Mouse (Mus musculus) natural killer cell, adult 2 months (primary cell): ENCODE results near the gene Wipf1.
"Not testable (repeated sequence)": the region's sequence is repeated elsewhere in the genome, so short reads cannot be mapped to it uniquely, and the experiment has no call there.

ENCODE experiments used
- DNase-seq, 2 experiments: peaks; one replicate each; pipeline ENCODE4 v3.0.0; 2022; ENCODE audit warnings: low spot score in 2 of 2

Wipf1 gene

DNA sequence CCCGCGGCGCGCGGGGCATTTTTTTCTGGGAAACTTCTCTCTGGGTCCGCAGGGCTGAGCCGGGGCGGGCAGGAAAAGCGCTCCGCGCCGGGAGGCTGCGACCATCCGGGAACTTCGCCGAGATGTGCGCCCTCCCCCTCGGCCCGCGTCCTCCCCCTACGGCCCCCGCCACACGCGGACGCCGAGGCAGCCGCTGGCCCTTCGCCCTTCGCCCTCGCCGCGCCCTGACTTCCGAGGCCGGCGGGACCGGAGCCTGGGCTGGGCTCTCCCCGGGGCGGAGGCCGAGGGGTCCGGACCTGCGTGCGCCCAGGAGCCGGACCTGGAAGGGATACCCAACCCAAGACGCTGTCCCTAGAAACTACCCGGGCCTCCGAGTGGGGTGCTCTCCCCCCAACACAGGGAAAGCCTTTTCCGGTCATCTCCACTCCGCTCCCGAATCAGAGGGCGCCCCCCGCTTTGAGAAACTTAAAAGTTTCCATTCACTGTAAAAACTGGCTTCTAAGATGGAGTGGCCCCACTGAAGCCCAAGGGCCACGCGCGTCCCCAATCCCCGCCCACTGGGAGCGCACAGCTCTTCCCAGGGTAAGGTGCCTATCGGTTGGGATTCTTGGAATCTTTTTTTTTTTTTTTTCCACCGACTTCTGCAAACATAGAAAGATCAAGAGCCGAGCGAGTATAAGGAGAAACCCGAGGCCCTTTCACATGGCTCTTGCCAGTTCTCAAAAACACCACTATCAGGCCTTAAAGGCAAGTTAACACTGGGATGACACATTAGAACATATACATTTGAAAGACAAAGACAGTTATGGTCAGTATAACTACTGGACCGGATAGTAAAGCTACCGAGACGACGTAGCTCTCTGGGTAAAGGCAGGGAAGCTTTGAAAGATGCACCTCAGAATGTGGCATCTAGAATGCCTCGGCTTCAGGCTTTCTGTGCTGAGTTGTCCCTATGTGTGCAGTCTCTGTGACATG, at the start of gene Wipf1:
Gene Wipf1 (minus strand): TSS at position 379 of the 975 bp plus-strand sequence.
- DNase-seq = peak in 1 of 2 experiments; percentile 7

DNA sequence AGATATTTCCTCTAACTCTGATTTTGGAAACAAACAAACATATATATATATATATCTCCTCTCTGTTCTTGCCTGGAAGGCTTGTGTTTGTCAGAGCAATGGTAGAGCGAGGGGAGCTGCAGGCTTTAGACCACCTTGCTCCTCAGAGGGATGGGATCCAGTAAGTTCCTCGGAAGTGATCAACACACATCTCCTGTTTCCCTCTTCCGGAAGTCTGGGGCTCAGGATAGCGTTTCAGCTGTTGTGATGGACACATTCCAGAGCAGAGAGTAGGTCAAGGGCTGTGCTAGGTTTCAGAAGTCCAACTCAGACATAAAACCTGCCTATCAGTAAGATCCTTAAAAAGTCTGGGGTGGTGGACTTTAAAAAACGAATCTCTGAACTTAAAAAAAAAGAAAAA, 49.6 kb upstream of the Wipf1 start:
- no peak for DNase-seq

DNA sequence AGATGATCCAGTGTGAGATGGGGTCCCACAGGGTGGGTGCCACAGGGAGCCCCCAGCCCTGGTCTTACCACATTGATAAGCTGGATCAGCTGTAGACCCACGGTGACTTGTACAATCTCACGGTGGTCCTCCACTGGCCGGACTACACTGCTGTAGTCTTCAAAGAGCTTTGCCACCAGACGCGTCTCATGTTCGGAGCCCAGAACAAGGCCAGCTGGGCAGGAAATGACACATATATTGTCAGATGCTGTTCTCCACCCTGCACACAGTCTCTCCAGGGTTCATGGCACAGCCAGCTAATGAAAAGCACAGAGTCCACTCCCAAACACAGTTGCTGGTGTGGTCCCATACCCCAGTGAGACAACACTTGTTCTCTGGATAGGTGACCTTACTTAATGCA, 44.9 kb upstream of the Wipf1 start:
- DNase-seq = no peak

DNA sequence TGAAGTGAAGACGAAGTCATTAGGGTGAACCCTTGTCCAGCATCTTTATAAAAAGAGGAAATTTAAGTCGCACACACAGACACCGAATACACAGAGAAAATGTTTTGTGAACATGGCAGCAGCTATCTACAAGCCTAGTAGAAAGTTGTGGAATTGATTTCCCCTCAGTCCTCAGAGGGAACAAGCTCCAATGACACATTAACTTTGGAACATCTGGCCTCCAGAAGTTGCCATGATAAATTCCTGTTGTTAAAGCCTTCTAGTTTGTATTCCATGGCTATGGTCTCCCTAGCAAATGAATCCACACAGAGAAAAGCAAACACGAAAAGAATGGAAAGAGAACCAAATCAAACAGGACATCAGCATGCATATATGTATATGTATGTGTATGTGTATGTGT, 44.0 kb upstream of the Wipf1 start:
- no peak for DNase-seq

DNA sequence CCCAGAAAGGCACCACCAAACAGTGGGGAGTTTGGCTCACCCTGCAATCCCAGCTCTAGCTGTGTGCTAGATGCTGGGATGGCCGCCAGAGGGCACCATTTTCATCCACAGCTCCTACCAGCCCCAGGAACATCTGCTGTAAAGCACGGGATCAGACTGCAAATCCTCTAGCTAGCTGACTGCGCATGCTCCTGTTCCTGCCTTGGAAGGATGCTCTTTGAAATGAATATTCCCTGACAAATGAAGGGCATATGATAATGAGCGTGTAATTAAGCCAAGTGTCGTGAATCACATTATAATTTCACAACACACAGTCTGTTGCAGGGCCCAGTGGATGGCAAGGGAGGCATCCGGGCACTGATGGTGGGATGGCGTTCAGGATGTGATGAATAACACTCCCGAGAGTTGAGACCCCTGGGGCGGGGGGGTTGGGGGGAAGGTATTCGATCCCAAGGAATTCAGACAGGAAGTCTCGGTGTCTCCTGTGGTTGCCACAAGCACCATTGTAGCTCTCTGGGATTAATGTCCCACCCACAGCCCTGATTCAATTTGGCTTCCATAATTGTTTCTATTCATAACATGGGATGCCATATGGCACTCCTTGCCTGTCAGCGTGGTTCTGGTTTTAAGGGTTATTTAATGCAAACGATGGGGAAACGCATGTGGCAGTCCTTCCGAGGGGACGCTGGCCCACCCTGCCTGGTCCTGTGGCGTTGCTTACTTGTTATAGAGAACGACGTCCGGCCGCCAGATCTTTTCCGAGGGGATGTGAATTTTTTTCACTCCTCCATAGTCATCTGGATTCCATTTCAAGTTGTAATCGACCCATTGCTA, 43.2 kb upstream of the Wipf1 start:
- peak in 1 of 2 experiments; percentile 29 for DNase-seq

DNA sequence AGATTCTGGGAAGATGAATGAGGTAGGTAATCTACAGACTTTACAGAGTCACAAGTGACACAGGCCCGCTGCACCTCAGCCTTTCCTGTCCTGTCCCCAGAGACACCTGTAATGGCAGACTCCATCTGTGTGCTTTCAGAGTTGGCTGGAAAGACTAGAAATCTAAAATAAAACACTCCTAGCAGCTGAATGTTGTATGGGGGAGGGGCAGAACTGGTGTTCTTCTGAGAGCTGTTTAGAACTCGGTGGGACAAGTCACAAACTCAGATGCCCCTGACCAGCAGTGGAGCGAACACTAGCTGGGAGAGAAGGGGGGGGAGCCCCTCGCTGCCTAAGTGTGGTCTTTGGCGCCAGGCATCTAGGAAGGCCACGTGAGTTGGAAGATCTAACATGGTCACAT, 42.4 kb upstream of the Wipf1 start:
- no peak for DNase-seq

DNA sequence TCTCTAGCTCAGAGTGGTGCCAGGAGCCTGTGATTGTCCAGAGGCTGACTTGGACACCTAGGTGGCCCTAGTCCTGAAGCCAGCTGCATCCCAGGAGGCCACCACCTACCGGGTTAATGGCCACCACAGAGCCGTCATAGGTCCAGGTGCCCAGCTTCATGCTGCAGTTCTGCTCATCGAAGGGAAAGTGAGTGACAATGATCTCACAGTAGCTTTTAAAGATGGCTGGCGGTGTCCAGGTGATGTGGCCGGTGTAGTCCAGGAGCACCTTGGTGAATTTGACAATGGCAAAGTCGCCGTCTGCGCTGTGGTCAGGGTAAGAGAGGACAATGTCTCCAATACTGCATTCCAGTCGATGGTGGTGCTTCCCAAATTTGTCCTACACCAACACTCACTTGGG, 41.8 kb upstream of the Wipf1 start:
- no peak for DNase-seq

DNA sequence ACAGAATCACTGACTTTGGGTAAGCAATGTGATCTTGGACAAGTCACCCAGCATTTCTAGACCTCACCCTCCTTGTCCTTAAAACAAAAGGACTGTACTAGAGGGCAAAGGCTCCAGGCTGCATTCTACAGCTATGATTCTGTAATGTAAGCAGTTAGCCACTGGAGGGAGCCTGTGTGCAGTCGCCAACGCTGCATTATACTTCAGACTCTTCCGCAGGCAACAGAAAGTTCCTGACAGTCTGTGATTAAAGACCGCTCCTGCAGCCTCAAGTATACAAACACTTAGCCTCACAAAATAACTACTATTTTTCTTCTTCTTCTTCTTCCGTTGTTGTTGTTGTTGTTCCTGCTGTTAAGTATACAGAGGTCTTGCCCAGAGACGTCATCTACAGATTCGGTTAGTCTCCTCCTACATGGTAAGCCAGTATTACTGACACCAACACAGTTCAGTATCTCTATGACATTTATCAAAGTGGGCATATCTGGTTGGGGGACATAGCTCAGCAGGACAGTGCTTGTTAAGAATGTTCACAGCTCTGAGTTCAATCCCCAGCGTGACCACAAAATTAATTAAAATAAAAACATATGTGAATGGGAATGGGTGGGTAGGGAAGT, 37.6 kb upstream of the Wipf1 start:
- peak; percentile 44 to 67 for DNase-seq

DNA sequence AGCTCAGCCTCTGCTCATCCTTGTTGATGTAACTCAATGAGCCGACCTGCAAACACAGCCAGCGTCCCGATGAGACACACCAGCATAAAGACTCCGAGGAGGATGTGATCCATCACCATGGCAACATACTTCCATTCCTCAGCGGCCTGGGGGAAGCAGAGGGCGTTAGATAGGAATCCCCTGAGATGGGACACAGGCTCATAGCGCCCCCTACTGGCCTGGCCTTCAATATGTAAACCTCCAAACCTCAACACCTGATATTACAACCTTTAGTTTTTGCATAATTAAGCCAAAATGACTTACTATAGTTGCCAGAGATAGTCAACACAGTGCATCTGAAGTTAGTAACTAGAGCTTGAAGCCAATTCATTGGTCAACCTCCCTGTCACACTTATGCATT, 36.6 kb upstream of the Wipf1 start:
- DNase-seq = peak; percentile 25 to 54

DNA sequence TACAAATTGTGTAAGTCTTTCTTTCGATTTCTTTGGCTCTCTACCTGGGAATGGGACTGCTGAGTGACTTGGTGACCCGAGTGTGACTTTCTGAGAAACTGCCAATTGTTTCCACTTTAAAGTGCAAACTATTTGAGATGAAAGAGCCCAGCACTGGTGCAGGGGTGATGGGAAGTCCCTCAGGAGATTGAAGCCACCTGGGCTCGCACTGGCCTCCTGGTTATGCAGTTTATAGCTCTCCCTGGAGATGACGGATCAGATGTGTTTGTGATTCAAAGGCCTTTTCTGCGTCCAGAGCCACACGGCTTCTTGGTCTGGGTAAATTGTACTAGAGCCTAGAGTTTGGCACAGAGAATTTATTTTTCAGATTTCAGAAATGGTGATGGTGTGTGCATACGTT, 34.2 kb upstream of the Wipf1 start:
- no peak for DNase-seq

GRCm38 (mm10) chr2:73562656-73563055, 33.1 kb upstream of the Wipf1 start:
- DNase-seq = no peak

- peak in 1 of 2 experiments; percentile 49 for DNase-seq
Observed at GRCm38 (mm10) chr2:73561665-73562063, 32.1 kb upstream of the Wipf1 start.

DNA sequence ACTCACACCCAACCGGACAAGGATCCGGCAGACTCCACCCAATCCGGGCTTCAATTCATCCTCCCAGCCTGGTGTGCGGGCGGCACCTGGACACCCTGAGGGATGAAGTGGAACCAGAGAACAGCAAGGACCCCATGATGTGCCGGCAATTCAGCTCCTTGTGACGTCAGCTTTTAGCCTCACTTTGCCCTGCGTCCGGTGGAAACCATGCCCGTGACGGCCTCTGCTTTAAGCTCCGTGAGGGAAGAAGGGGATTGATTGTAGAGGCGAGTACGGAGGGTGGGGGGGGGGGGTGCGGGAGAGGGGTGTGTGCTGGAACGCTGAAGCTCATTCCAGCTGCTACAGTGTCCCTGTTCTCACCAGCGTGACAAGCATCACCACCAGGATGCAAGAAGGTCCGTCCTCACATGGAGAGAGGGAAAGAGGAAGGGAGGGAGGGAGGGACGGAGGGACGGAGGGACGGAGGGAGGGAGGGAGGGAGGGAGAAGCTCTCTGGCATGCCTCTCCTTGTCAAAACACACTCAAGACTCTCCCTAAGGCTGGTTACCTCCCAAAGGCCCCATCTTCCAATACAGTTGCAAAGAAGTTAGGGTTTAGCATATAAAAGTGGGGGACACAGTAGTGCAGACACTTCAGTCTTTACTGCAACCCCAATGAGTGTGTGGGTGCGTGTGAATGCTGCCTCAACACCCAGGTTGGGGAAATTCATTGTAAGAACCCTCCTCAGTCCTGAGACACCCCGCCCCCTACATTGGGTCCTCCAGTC, 31.5 kb upstream of the Wipf1 start:
- DNase-seq = no peak

- no peak for DNase-seq
Observed at GRCm38 (mm10) chr2:73560445-73560844, 30.9 kb upstream of the Wipf1 start.

- no peak for DNase-seq
Observed at GRCm38 (mm10) chr2:73557956-73558355, 28.4 kb upstream of the Wipf1 start.

DNA sequence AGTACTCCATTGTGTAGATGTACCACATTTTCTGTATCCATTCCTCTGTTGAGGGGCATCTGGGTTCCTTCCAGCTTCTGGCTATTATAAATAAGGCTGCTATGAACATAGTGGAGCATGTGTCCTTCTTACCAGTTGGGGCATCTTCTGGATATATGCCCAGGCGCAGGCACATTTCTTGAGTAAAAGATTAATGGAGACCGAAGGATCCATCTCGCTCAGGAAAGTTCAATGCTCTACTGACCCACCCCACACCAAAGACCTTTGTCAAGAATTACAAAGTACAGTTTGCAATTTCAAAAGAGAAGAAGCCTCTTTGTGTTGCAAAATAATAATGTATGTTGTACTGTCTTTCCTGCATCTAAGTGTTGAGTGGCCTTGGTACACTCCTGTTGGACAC, 27.5 kb upstream of the Wipf1 start:
- DNase-seq = not testable (repeated sequence)

- no peak for DNase-seq
Observed at GRCm38 (mm10) chr2:73554389-73554788, 24.9 kb upstream of the Wipf1 start.

DNA sequence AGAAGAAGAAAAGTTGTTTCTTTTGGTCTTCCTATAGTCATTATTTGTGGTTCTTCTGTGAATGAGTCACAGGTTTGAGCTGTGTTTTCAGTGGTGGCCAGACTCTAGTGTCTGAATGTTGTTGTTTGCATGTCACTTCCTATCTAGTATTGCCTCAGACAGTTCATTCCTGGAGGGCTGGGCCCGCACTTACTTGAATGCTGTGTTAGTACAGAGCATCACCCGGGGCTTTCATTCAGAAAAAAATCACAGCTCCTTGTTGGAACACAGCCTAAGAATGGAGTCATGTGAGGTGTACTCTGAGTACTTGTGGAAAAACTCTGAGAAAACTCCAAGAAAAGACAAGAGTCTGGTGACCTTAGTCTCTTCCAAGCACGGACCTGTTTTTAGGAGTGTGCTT, 23.4 kb upstream of the Wipf1 start:
- no peak for DNase-seq

DNA sequence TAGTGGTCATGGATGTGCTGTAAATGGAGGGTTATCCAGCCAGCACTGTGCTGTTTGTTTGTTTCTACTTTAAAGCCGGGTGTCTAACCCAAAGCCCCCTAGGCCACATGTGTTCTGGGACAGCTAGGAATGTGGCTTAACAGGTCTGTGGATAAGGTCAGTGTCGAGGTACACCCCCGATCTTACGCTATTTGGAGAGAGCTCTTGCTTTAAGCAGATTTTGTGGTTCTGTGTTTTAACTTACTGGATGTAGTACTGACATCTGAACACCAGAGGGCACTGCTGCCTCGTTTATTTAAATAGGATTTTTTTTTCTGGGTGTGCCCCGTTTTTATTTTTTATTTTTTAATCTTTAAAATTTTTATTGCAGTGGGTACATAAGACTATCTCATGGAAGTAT, 21.2 kb upstream of the Wipf1 start:
- peak in 1 of 2 experiments; percentile 35 for DNase-seq

DNA sequence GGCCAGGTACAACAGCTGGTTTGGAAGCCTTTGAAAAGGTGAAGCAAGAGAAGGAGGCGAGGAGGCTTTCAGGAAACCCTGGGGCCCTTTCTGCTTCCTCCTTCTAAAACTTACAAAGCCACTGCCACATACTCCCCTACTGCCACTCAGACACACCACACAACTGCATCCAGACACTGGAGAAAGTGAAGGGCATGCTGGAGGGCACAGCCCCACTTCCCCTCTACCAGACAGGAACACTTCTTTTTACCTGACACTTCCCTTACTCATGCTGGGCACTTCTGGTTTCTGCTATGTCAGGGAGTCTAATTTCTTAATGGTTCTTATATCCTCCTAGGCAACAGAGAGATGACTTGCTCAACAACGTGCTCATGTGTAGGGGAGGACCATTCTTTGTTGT, 19.0 kb upstream of the Wipf1 start:
- DNase-seq = no peak

DNA sequence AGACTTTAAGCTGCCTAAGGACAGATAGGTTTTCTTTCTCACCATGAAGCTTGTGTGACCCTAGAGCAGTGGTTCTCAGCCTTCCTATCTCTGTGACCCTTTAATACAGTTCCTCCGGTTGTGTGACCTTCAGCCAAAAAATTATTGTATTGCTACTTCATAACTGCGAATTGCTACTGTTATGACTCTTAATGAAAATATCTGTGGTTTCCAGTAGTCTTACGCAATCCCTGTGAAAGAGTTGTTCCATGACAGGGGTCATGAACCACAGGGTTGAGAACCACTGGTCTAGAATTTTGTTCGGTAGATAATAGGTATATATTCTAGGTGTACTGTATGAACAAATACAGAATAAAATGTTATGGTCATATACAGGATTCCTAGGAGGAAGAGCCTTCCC, 17.7 kb upstream of the Wipf1 start:
- no peak for DNase-seq
